Mouse (Mus musculus) heart, postnatal 0 days (tissue): ENCODE data around the gene Kirrel2.

Experiments
- CTCF ChIP-seq: IDR thresholded peaks from 2 replicates; pipeline ENCODE4 v1.5.1; 2016; ENCODE audit warnings: antibody characterized with exemption, control low read depth, low read depth
- EP300 ChIP-seq: IDR thresholded peaks from 2 replicates; pipeline ENCODE4 v1.6.1; 2016; ENCODE audit warnings: antibody characterized with exemption, low read depth

GRCm38 (mm10) chr7:30417856-30418255 is 39.6 kb downstream of the Kirrel2 start:
- TF ChIP-seq EP300 (no peak), CTCF (no peak)
